Mouse (Mus musculus) cerebellum, postnatal 14 days (tissue): ENCODE results near the gene Gm826.
A peak's percentile ranks its signal among the peaks of the same experiment; 100 is the strongest.

Source experiments
- DNase-seq, 2 experiments: peaks; one replicate each; pipeline ENCODE4 v3.0.0; 2021; ENCODE audit warnings: mixed read lengths in 2 of 2

Gm826 gene

GRCm38 (mm10) chr2:160353581-160353980 lies 19.6 kb upstream of the Gm826 start:
- no peak for DNase-seq

- peak; percentile 27 to 44 for DNase-seq
These were observed 17.1 kb upstream of the Gm826 start for GRCm38 (mm10) chr2:160351038-160351574.

GRCm38 (mm10) chr2:160349578-160349977 lies 15.6 kb upstream of the Gm826 start:
- DNase-seq, result no peak

GRCm38 (mm10) chr2:160348796-160349195 lies 14.8 kb upstream of the Gm826 start:
- DNase-seq, result no peak

GRCm38 (mm10) chr2:160348072-160348604 lies 14.2 kb upstream of the Gm826 start:
- no peak for DNase-seq

GRCm38 (mm10) chr2:160345644-160346043 lies 11.7 kb upstream of the Gm826 start:
- DNase-seq, result no peak

GRCm38 (mm10) chr2:160340121-160340520 lies 6.2 kb upstream of the Gm826 start:
- DNase-seq, result no peak

GRCm38 (mm10) chr2:160339595-160339994 lies 5.6 kb upstream of the Gm826 start:
- DNase-seq, result no peak

GRCm38 (mm10) chr2:160336053-160336452 lies 2.1 kb upstream of the Gm826 start:
- no peak for DNase-seq

- no peak for DNase-seq
These were observed 1.1 kb upstream of the Gm826 start for GRCm38 (mm10) chr2:160335043-160335442.

GRCm38 (mm10) chr2:160332516-160333325 lies 1.2 kb downstream of the Gm826 start:
- no peak for DNase-seq

- peak; percentile 17 for DNase-seq
These were observed 5.1 kb downstream of the Gm826 start for GRCm38 (mm10) chr2:160328886-160329285.

GRCm38 (mm10) chr2:160327716-160328115 lies 6.2 kb downstream of the Gm826 start:
- DNase-seq, result no peak

- no peak for DNase-seq
These were observed 6.8 kb downstream of the Gm826 start for GRCm38 (mm10) chr2:160327167-160327566.

GRCm38 (mm10) chr2:160325105-160325644 lies 8.8 kb downstream of the Gm826 start:
- DNase-seq, result no peak

- DNase-seq, result no peak
These were observed 12.1 kb downstream of the Gm826 start for GRCm38 (mm10) chr2:160321829-160322228.

GRCm38 (mm10) chr2:160318255-160318654 lies 15.7 kb downstream of the Gm826 start:
- no peak for DNase-seq

- no peak for DNase-seq
These were observed 20.4 kb downstream of the Gm826 start for GRCm38 (mm10) chr2:160313595-160314007.

GRCm38 (mm10) chr2:160305070-160305469 lies 28.9 kb downstream of the Gm826 start:
- DNase-seq, result no peak

- no peak for DNase-seq
These were observed 30.0 kb downstream of the Gm826 start for GRCm38 (mm10) chr2:160303992-160304391.

GRCm38 (mm10) chr2:160302013-160302412 lies 31.9 kb downstream of the Gm826 start:
- DNase-seq, result no peak

- no peak for DNase-seq
These were observed 35.4 kb downstream of the Gm826 start for GRCm38 (mm10) chr2:160298586-160298985.

GRCm38 (mm10) chr2:160288538-160289151 lies 45.3 kb downstream of the Gm826 start:
- no peak for DNase-seq
